Mouse (Mus musculus) 3T3-L1 (cell line): ENCODE measurements around the gene Ramp2.

Source experiments
- DNase-seq: peaks from one replicate; pipeline ENCODE4 v3.0.0-alpha.2; 2015; ENCODE audit warnings: low read depth, low spot score

Gene Ramp2

GRCm38 (mm10) chr11:101235429-101235828 lies 10.4 kb upstream of the Ramp2 start:
- DNase-seq, result no peak

GRCm38 (mm10) chr11:101236782-101237181 lies 9.0 kb upstream of the Ramp2 start:
- DNase-seq, result no peak

GRCm38 (mm10) chr11:101238071-101238647 lies 7.7 kb upstream of the Ramp2 start:
- no peak for DNase-seq

GRCm38 (mm10) chr11:101245071-101245470 lies 757 bp upstream of the Ramp2 start:
- no peak for DNase-seq

GRCm38 (mm10) chr11:101246702-101247012 lies 829 bp downstream of the Ramp2 start:
- DNase-seq, result no peak

GRCm38 (mm10) chr11:101247521-101248030 lies 1.7 kb downstream of the Ramp2 start:
- no peak for DNase-seq

GRCm38 (mm10) chr11:101248258-101248994 lies 2.6 kb downstream of the Ramp2 start:
- peak; percentile 71 for DNase-seq

- DNase-seq, result no peak
Observed at GRCm38 (mm10) chr11:101251031-101251430, 5.2 kb downstream of the Ramp2 start.

- peak; percentile 66 for DNase-seq
Observed at GRCm38 (mm10) chr11:101252941-101253340, 7.1 kb downstream of the Ramp2 start.

- DNase-seq, result peak; percentile 90
Observed at GRCm38 (mm10) chr11:101253613-101254389, 8.0 kb downstream of the Ramp2 start, which contains the start of gene Vps25. Gene Vps25 (plus strand): TSS chr11:101253707.

GRCm38 (mm10) chr11:101255826-101256775 lies 10.3 kb downstream of the Ramp2 start:
- no peak for DNase-seq

GRCm38 (mm10) chr11:101259261-101259712 lies 13.5 kb downstream of the Ramp2 start:
- DNase-seq, result peak; percentile 77

- peak; percentile 58 for DNase-seq
Observed at GRCm38 (mm10) chr11:101259948-101260825, 14.4 kb downstream of the Ramp2 start, which contains the start of gene Wnk4. Gene Wnk4 (plus strand): TSS chr11:101260567.

- DNase-seq, result no peak
Observed at GRCm38 (mm10) chr11:101260826-101261380, 15.1 kb downstream of the Ramp2 start.

- DNase-seq, result no peak
Observed at GRCm38 (mm10) chr11:101262272-101262967, 16.6 kb downstream of the Ramp2 start.

GRCm38 (mm10) chr11:101263138-101263988 lies 17.5 kb downstream of the Ramp2 start:
- DNase-seq, result no peak

- no peak for DNase-seq
Observed at GRCm38 (mm10) chr11:101263989-101264280, 18.1 kb downstream of the Ramp2 start.

GRCm38 (mm10) chr11:101264954-101265471 lies 19.2 kb downstream of the Ramp2 start:
- no peak for DNase-seq
